Mouse (Mus musculus): Measurements from ENCODE around the gene H2al1i. TPM values are rescaled to one million over a fixed set of nuclear protein-coding genes. Genes with fewer than 3 reads are reported as not detected.

The H2al1i gene
- polyA plus RNA-seq, 1 experiment from 2014 or later: not detected

DNA sequence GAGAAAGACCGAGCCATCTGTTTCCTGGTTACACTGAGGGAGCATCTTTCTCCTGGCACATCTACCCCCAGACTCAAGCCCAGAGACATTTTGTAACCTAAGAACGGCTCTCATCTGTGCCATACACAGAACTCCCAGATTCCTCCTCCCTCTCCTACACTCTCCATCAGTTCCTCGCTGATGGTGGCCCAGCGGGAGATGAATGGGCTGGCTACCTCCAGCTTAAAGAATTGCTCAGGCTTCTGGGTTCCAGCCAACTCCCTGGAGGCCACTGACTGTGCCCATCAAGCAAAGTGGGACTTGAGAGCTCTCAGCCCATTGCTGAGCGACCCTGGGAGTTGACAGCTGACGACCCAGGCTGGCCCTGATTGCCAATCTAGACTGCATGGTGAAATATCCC lies 39.4 kb downstream of the H2al1i start:
- no peaks in the 10 kb centered on the region for H3K4me1 ChIP-seq (ENCODE audit: control insufficient read depth, insufficient read depth, low read length)
- WGBS: 62% methylated on average over 6 of the region's 6 CpGs
- H3K9ac ChIP-seq (ENCODE audit: low read depth, low read length): no peak overlapping the region
- peaks cover 37% of the 10 kb centered on the region; the same call in 1 of the 2 replicates for H3K27me3 ChIP-seq (replicated peaks; ENCODE audit: control insufficient read depth, insufficient read depth, low read length)
- no peak overlapping the region for H3K27ac ChIP-seq (replicated peaks; ENCODE audit: low read depth, low read length)
- H3K4me3 ChIP-seq (ENCODE audit: low read depth, low read length): no peak overlapping the region
- no peak for DNase-seq (ENCODE audit: low spot score)
- no peaks in the 10 kb centered on the region for H3K36me3 ChIP-seq (ENCODE audit: control insufficient read depth, insufficient read depth, low read length)
- no peak for ATAC-seq (ENCODE audit: low read depth)
- no peak overlapping the region for H3K4me2 ChIP-seq (ENCODE audit: low read depth, low read length)
- H3K9me3 ChIP-seq (ENCODE audit: control insufficient read depth, low read length): no peaks in the 10 kb centered on the region

DNA sequence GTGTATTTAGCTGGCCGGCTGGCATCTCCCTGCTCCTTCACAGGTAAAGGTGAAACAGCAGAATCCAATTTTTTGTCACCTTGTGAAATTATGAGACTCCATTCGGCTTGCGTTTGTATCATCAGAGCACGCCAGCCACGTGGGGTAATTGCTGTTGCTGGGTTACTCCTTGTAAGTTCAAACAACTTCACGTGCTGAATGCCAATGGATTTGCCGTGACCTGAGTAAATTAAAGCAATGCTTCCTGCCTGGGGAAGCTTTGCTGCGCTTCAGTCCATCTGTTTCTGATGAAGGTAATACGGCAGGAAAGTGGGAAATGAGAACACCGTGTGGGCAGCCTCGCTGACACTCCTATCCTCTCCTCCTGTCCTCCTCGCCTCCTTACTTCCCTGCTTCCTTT lies 40.7 kb downstream of the H2al1i start:
- WGBS: 33% methylated on average over 12 of the region's 12 CpGs
- H3K9me3 ChIP-seq (ENCODE audit: control insufficient read depth, low read length): no peaks in the 10 kb centered on the region
- no peak overlapping the region for H3K27ac ChIP-seq (replicated peaks; ENCODE audit: low read depth, low read length)
- no peak overlapping the region for H3K9ac ChIP-seq (ENCODE audit: low read depth, low read length)
- DNase-seq (ENCODE audit: low spot score) (peak; percentile 44), ATAC-seq (ENCODE audit: low read depth) (no peak)
- H3K27me3 ChIP-seq (replicated peaks; ENCODE audit: control insufficient read depth, insufficient read depth, low read length): peaks cover 29% of the 10 kb centered on the region; the same call in 1 of the 2 replicates
- no peaks in the 10 kb centered on the region for H3K36me3 ChIP-seq (ENCODE audit: control insufficient read depth, insufficient read depth, low read length)
- no peak overlapping the region for H3K4me3 ChIP-seq (ENCODE audit: low read depth, low read length)
- H3K4me1 ChIP-seq (ENCODE audit: control insufficient read depth, insufficient read depth, low read length): no peaks in the 10 kb centered on the region
- no peak overlapping the region for H3K4me2 ChIP-seq (ENCODE audit: low read depth, low read length)

Other genes with a start within 250 kb of the H2al1i start
- gene H2al1a, start 25.4 kb upstream of the H2al1i start, polyA plus RNA-seq (2014; fragmentation: Nextera tagmentation; extraction: Ambion mirVana): not detected in 2 replicates
- not detected in 2 replicates for gene H2al1b, start 22.2 kb upstream of the H2al1i start, polyA plus RNA-seq (2014; fragmentation: Nextera tagmentation; extraction: Ambion mirVana)
- gene H2al1c, start 19.0 kb upstream of the H2al1i start, polyA plus RNA-seq (2014; fragmentation: Nextera tagmentation; extraction: Ambion mirVana): not detected in 2 replicates
- not detected in 2 replicates for gene H2al1d, start 15.8 kb upstream of the H2al1i start, polyA plus RNA-seq (2014; fragmentation: Nextera tagmentation; extraction: Ambion mirVana)
- gene H2al1e, start 12.7 kb upstream of the H2al1i start, polyA plus RNA-seq (2014; fragmentation: Nextera tagmentation; extraction: Ambion mirVana): not detected in 2 replicates
- not detected in 2 replicates for gene H2al1f, start 9.5 kb upstream of the H2al1i start, polyA plus RNA-seq (2014; fragmentation: Nextera tagmentation; extraction: Ambion mirVana)
- not detected in 2 replicates for gene H2al1g, start 6.4 kb upstream of the H2al1i start, polyA plus RNA-seq (2014; fragmentation: Nextera tagmentation; extraction: Ambion mirVana)
- not detected in 2 replicates for gene H2al1h, start 3.2 kb upstream of the H2al1i start, polyA plus RNA-seq (2014; fragmentation: Nextera tagmentation; extraction: Ambion mirVana)
- gene H2al1j, start 3.2 kb downstream of the H2al1i start, polyA plus RNA-seq (2014; fragmentation: Nextera tagmentation; extraction: Ambion mirVana): not detected in 2 replicates

All from embryonic facial prominence, embryonic 14.5 days (tissue).